Mouse (Mus musculus) inflammation-experienced regulatory T-cells, adult 6 months (primary cell): ENCODE results near the gene Panx2. TPM values are rescaled to one million over a fixed set of nuclear protein-coding genes. Genes with fewer than 3 reads are reported as not detected.

Source experiments
- polyA plus RNA-seq, 3 experiments: library from polyadenylated mRNA; unstranded; fragments of 100-300 nt; shearing (Covaris generic); gene quantifications; one replicate each; pipeline ENCODE4 v1.2.1; 2017

The Panx2 gene
- polyA plus RNA-seq, 3 experiments from 2014 or later: not detected

Other genes starting within 250 kb of the Panx2 start
- 10 to 100 TPM; 12.8 to 22.4 (median 15.8) TPM for gene Alg12, start 240.4 kb upstream of the Panx2 start, polyA plus RNA-seq
- gene Creld2, start 240.1 kb upstream of the Panx2 start, polyA plus RNA-seq: 10 to 100 TPM; 22.9 to 40.9 (median 28.4) TPM
- 1 to 10 TPM; 3.0 to 4.1 (median 4.0) TPM for gene Pim3, start 197.5 kb upstream of the Panx2 start, polyA plus RNA-seq
- not detected for gene Ttll8, start 105.3 kb upstream of the Panx2 start, polyA plus RNA-seq
- gene Mlc1, start 80.7 kb upstream of the Panx2 start, polyA plus RNA-seq: under 1 TPM in 1 of 3 experiments, not detected in 2; 0.16 TPM
- not detected for gene Mov10l1, start 76.8 kb upstream of the Panx2 start, polyA plus RNA-seq
- gene Trabd, start 15.4 kb downstream of the Panx2 start, polyA plus RNA-seq: 10 to 100 TPM; 22.4 to 43.3 (median 23.9) TPM
- 10 to 100 TPM in 2 of 3 experiments, 1 to 10 TPM in 1; 5.8 to 13.1 (median 12.1) TPM for gene Selenoo, start 29.4 kb downstream of the Panx2 start, polyA plus RNA-seq
- 10 to 100 TPM; 12.2 to 17.7 (median 17.1) TPM for gene Tubgcp6, start 63.4 kb downstream of the Panx2 start, polyA plus RNA-seq
- 10 to 100 TPM in 2 of 3 experiments, 1 to 10 TPM in 1; 8.6 to 29.8 (median 25.6) TPM for gene Hdac10, start 69.0 kb downstream of the Panx2 start, polyA plus RNA-seq
- gene Mapk12, start 81.0 kb downstream of the Panx2 start, polyA plus RNA-seq: 1 to 10 TPM in 2 of 3 experiments, under 1 TPM in 1; 0.50 to 3.6 (median 2.8) TPM
- gene Mapk11, start 89.9 kb downstream of the Panx2 start, polyA plus RNA-seq: 10 to 100 TPM in 2 of 3 experiments, 1 to 10 TPM in 1; 8.2 to 23.6 (median 21.4) TPM
- 1 to 10 TPM; 1.0 to 3.7 (median 1.7) TPM for gene Plxnb2, start 121.1 kb downstream of the Panx2 start, polyA plus RNA-seq
- 10 to 100 TPM in 2 of 3 experiments, 1 to 10 TPM in 1; 3.4 to 16.7 (median 13.6) TPM for gene Dennd6b, start 136.8 kb downstream of the Panx2 start, polyA plus RNA-seq
- 10 to 100 TPM; 21.5 to 33.7 (median 30.1) TPM for gene Ppp6r2, start 151.8 kb downstream of the Panx2 start, polyA plus RNA-seq